Mouse (Mus musculus): ENCODE data around the gene 1700034J05Rik.

1700034J05Rik gene

DNA sequence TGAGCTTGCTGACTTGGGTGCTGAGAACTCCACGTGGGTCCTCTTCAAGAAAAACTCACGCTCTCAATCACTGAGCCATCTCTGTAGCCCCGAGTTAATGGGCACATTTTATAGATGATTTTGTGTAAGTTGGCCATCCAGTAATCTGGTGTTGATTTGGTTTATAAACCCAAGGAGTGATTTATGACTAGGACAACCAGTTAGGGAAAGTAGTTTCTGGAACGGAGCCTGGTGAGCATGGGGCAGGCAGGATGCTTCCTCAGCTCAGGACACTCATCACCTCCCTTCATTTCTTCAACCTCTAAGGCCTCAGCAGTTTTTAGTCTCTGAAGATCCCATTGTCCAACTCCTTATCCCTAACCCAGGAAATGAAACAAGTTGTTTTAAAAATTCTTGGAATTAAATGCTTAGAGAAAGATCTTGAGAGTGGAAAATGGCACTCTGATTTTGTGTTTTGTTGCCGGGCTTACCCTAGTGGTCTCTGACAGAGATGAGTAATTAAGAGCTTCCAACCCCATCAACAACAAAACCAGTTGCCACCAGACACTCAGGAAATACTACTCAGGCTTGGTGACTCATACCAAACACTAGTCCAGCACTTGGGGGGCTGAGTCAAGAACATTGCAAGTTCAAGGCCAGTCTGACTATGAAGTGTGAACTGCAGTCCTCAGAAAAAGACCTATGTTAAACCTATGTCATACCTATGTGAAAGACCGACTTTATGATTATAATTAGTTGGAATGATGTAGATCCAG, 9.4 kb upstream of the 1700034J05Rik start:
- no peak for DNase-seq

DNA sequence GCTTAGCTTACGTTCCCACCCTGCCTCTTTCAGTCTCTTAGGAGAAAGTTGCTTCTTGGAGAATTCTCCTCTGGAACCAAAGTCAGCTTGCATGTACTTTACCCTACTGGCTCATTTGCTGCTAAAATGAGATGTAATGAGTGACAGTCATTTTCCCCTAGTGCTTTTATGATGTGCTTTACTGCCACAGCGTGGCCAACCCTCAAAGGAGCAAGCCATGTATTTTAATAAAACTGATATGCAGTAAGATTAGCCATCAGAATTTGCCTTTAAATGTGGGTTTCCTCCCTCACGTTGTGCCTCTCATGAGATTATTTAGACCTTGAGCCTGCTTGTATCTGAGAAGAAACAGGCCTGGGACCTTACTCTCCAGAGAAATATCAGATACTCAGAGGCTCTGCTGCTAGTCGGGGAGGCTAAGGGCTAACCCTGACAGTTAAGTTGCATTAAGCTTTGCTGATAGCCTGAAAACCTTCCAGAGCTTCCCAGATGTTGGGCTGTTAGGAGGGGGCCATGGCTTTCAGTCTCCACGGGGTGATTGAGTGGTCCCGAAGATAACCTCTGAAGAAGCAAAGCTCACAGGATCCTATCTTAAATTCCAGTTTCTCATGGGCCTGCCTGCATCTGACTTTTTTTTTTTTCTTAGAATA, 7.7 kb upstream of the 1700034J05Rik start:
- DNase-seq = no peak

DNA sequence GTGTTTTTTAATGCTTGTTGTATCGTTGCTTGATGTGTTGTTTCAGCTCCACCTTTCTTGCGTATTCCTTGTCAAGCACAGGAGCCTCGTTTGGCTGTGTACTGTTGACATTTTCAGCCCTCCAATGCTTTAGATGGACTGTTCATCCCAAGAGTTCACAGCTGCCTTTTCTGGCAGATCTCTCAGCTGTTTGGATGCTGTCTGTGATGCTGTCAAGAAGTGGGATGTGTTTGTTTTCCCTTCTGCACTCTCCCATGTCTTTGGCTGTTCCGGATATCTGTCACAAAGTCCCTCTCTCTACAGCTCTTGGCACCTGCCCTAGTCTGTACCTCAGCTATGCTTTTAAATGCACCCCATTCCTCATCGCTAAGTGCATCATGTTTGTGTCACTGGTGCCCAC, 6.7 kb upstream of the 1700034J05Rik start:
- DNase-seq = no peak

DNA sequence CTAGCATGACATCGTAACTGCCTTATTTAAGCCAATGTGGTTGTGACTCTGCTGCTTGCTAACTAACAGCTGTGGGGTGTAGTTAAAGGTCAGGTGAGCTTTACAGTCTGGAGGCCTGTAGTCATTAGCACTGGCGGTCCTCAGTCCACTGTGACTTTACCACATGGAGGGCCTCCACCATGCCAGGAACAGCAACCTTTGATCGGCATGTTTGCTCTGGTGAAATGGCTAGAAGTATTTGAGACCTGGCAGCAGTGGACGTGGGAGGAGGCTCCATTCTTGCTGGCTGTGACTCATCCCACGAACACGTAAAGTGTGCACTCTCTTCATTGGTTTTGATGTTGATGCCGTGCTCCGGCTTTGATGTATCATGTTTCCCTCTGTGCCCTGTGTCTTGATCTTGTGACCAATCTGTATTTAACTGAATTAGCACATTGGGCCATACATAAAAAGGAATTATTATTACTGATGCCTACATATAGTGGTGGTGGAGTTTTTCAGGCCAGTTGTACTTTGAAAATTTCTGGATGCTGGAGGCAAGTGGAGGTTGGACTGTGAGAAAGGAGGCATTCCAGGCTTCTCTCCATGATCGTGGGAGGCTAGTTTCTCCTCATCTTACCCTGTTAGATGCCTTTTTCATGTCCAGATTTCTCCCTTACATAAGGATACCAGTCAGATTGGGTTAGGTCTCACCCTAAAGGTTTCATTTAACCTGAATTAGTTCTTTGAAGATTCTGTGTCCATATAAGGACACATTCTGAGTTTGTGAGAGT, 5.9 kb upstream of the 1700034J05Rik start:
- DNase-seq = no peak

DNA sequence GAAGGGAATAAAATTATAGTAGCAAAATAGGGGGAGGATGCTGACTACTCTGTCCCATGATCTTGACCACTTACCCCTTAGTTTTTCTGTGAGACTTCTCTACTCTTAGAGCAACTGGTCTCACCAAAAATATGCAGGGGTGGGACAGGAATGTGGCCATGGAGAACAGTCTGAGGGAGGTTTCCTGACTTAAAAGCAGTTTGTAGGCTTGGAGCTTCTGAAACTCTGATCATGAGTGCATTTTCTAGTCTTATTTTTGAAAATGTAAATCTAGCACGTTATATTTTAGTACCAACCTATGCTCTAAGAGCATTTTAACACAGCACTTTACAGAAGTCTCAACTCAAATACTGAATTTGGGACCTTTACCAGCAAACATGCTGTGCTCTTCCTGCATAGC, 4.5 kb upstream of the 1700034J05Rik start:
- DNase-seq = no peak

DNA sequence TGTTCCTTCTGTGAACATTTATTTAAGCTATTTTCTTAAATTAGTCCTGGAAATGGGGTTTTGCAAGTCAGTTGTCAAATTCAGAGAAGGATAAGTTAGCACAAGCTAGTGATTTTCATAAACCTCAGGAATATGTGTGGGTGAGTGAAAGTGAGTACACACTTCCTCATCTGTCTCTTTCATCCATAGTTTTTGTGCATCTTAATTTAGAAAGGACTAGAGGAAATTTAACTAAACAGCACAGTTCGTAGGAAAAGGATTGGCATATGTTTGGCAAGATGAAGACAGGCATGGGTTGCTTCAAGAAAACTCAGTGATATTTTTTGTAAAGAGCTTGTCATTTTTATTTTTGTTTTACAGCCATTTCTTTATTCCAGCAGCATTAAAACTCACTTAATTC, 2.7 kb upstream of the 1700034J05Rik start:
- no peak for DNase-seq

DNA sequence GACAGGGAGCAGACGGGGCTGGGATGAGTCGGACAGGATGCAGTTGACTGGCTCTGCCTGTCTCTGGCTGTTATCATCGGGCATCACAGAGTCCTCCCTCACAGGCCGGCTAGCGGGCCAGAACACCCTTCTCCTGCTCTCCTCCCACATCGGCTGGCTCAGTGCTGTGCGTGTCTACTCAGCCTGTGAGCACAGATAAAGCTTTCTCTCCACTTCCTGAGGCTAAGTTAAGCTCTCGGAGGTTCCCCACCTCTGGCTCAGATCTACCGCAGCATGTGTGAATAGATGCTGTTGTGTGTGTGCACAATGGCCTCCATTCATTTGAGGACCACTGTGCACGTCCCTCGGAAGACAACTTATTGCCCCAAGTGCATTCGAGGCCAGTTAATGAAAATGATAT, 1.7 kb upstream of the 1700034J05Rik start:
- no peak for DNase-seq

DNA sequence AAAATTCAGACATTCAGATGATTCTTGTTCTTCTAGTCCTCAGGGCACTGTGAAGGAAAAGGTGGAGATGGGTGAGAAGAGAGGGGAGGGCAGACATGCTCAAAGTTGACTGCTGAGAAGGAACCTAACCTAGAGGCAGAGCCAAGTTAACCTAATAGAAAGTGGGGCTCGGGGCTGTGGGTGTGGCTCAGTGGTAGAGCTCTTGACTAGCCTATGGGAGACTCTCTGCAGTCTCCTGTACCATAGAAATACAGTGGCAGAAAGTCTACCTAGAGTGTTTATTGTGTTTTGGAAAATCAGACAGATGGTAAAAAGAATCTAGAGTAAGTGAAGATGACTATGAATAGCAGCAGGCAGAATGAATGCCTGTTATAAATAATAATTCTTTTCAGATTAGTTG, 1.3 kb upstream of the 1700034J05Rik start:
- DNase-seq = no peak

DNA sequence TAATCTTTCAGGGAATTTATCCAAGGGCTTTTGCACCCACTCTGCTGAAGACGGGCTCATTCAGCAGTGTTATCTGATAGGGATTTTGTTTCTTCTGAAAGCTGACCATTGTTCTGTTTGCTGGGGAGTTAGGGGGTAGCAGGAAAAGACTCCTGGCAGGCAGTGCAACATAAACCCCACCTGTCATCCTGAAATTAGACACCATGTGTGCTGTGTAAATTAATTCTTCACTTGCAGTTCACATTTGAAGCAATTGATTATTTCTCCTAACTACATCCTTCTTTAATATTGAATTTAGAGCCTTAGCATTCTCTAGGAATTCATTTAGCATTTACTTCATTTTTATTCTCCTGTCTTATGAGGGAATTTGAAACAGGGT, 3.8 kb downstream of the 1700034J05Rik start:
- DNase-seq = no peak

DNA sequence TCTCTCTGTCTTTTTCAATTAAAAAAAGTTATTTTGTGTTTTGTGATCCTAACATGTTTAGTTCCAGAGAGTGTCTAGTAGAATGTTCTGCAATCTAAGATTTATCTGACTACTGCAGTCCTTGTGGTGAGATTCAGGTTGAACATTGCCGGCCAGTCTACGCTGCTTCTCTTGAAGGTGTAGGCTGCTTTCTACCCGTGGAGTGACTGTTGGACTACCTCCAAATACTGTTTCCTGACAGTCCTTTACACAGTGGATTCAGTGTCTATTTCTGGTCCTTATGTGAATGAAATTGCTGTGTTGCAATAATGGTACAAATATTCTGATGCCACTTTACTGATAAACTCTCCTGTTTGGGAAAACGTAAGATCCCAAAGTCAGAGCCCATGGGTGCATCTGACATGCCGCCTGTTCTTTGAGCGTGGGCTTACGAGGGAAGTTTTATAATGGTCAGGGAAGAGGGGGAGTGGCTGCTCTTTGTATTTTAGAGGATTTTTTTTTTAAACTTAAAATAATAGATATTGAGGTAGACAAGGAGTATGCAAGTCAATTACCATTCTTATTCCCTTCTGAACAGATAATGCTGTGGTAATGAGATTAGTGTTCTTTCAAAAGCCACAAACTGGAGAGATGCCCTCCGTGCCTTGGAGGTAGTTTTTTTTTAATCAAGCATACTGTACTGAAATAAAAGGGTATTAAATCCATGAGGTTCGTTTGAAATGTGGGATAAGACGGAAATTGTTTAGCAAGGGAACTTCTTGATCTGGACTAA, 4.4 kb downstream of the 1700034J05Rik start:
- DNase-seq = no peak

DNA sequence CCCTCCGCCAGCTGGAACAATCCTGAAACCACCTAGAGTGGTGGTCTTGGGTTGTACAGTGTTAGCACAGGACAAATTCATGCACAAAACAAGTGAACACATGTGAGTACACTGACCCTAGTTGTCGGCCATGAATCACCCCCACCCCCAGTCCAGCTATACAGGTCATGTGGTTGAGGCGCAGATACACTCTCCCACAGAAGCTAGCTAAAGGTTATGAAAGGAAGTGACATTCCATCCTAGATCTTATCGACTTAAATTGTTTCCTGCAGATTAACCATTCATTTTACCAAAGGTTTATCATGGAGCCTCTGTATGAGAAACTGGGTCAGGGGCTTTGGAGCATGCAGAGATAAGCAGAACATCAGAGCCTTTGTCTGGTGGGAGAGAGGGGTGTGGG, 7.0 kb downstream of the 1700034J05Rik start:
- no peak for DNase-seq

DNA sequence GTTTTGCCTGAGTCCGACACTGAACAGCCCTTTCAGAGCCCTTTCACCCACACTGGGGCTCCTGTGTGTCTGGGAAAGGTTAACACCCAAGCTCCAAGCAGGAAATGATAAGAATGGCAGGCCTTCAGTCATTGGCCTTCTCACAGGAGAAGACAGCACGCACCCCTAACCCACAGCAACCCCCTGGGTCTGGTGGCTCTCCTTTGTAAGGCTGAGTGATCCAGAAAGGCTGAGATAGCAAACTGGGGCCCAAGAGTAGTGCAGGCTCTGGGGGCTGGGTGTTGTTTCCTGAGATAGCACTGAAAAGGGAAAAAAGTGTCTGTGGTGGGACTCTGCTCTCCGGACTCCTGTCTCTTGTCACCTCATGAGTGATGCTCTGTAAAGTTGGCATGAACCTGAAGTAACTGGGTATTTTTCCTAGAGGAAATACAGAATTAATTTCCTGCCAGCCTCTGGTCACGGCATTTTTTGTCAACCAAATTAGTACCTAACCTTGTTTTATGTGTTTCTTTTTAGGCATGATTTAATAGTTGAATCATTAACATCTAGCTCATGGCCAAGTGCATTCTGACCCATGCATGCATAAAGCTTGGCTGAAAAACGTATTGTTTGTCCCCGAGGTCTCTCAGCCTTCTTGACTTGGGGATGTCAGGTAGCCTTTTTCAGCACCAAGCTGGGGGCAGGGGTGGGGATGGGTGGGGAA, 7.7 kb downstream of the 1700034J05Rik start:
- no peak for DNase-seq

DNA sequence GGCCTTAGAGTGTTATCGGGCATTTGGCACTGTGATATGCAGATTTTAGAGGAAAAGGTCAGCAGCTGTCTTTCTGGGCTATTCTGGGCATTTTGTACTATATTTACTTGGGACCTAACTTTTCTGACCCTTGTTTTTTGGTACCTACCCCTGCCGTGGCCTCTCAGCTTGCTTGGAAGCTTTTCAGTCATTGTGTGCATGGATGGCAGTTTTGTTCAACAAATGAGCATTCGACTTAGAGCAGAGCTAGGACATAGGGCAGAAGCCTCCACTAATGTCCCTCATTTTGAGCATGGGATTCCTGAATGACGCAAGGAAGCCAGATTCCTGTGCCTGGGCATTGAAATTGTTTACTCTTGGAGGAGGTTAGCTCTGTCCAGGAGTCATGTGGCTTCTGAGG, 9.4 kb downstream of the 1700034J05Rik start:
- DNase-seq = no peak

DNA sequence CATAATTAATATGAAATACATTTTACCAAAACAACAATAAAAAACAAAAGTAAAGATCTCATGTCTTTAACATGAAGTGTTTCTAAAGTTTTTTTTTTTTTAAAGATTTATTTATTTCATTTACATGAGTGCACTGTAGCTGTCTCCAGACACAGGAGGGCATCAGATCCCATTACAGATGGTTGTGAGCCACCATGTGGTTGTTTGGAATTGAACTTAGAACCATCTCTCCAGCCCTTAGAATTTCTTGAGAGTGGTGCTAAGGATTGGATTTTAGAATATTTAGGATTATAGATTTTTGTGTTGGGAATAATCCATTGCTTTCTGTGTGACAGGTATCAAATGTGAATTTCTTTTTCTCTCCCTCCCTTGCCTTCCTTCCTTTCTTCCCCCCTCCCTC, 10.2 kb downstream of the 1700034J05Rik start:
- DNase-seq = no peak

DNA sequence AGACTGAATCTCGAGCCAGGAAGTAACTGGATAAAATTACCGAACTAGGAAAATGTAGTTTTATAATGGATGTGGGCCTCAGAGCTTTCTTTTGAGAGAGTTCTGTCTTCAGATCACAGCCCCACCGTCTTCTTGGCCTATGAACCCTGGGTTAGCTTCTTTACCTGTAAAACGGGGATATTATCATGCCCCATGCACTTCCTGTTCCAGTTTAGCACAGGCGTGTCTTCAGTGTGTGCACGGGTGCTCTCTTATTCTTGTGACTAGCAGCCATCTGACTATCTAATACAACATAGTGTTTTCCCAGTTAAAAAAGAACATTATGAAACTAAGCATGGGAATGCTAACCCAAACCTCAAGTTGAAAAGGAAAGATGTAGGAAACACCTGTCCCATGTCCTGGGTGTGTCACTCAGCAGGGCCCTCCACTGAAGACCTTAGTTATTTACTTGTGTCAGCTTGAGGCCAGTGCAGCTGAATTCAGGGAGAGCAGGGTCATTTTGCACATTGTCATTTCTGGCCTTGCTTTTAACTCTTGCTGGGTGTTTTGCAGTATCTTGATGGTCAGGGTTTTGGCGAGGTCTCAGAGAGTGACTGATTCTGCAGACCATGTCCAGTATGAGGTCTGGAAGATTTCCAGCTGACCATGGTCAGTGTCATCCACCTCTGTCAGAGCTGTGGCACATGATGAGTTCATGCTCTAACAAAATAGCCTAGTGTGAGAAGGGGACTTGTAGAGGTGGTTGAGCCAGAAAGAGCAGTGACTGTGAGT, 12.5 kb downstream of the 1700034J05Rik start:
- DNase-seq = no peak

DNA sequence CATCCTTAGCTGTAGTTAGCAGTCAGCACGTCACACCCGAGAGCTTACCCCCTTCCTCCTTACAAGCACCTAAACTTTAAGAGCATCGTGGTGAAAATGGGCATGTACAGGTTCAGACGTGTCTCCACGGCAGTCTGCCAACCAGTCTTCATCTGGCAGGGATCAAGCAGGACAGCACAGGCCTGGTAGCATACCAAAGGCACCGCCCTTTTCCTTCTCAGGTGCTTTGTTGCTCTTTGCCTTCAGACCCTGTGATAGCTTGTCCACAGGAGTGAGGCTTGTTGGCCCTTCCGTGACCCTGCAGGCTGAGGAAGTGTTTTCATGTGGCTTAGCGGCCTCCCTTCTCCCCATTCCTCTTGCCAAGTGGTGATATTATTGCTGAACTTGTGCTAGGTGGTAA, 15.2 kb downstream of the 1700034J05Rik start:
- DNase-seq = no peak

DNA sequence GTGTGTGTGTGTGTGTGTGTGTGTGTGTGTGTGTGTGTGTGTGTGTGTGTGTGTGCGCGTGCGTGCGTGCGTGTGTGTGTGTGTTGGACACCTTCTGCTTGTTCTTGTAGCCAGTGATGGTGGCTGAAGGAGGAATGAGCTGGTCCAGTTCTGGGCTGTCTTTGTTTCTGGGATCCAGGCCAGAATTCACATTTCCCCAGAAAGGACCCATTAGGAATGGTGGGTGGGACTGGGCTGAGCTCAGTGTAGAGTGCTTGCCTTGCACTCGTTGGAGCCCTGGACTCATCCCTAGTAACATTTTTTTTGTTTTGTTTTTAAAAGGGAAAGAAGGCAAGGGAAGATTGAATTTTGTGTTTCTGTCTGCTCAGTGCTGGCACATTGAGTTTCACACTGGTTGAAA, 18.3 kb downstream of the 1700034J05Rik start:
- no peak for DNase-seq

DNA sequence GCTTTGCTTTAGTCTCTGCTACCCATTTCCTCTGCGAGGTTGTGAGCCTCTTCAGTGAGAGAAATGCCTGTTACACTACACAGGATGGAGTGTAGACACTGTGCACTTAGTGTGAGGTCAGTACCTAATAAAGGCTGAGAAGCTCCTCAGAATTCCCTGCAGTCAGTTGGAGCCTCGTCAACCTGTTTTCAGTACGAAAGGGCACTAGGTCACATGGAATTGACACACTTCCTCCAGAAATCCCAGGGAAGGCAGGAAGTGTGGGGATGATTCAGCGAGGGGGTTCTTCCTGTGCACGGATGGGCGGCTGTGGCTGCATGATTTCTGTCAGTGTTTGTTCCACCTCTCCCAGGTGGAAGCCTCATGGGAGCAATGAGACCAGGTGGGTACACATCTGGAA, 21.1 kb downstream of the 1700034J05Rik start:
- DNase-seq = no peak

DNA sequence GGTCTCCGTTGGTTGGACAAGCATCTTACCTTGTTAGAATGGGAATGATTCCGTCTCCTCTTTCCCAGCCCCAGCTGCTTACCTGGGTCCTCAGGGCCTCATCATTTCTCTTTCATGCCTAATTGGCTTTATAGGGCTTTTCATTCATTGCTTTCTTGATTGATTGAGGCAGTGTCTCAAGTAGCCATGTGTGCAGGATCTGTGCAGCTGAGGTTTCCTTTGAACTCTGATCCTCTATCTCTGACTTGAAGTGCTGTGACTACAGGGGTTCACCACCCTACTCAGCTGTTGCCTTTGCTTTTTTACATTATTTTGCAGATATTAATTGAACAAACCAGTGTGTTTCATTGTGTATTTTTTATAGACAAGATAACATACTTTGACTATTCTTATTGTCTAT, 25.2 kb downstream of the 1700034J05Rik start:
- DNase-seq = no peak

DNA sequence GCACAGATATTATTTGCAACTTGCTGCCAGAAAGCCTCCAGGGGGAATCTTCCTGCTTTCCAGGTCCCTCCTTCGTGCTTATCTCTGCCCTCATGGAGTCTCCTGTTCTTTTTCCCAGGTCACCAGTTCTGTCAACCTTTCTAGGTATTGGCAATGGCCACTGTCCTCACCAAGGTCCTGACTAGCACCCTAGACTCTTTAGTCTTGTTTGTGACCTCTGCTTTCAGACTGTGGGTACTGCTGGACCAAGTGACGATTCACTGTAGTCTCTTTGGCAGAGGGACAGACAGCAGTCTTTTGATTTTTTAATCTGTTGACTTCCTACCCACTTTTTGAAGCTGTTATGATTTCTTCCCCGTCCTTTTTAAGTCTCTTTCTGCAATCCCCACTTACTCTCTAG, 26.1 kb downstream of the 1700034J05Rik start:
- DNase-seq = no peak

DNA sequence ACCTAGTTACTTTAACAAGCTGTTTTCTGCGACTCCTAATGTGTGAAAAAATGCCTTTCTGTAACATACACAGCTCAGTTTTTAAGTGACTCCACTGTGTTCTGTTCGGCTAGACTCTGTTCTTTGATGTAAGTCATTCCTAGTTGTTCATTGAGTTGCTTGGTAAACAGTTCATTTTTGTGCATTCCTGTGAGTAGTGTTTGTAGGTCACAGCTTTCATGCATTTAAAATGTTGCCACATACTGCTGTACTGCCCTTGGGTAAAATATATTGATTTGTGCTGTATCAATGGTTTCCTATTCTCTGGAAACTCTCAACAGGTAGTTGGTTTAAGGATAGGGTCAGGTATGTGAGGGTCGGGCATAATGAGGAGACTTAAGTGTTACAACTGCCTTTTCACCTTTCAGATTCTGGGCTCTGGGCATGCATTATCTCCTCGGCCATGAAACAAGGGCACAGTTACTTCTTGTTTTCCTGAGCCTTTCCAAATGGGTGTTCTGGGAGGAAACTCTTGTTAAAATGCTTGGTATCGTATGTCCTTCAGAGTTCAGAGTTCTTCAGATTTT, 27.7 kb downstream of the 1700034J05Rik start:
- no peak for DNase-seq

DNA sequence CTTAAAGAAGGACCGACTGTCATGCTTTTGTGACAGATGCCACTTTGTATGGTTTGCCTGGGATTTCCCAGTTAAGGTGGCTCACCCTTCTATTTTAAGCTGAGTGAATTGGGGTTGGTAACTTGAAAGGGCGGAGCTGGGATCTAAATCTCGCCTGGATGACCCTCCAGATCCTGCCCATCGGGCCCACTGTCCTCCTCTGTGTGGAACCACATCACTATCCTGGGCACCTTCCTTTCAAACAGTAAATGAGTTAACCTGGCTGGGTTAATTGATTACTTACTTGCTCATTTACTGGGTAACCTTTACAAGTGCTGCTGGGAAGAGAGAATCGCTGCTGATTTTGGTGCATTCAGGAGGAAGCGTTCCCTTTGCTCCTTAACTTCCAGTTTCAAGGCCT, 35.9 kb downstream of the 1700034J05Rik start:
- no peak for DNase-seq
